Comparison of ENCODE assay signal across 8 mouse cellular contexts in the genomic region with DNA sequence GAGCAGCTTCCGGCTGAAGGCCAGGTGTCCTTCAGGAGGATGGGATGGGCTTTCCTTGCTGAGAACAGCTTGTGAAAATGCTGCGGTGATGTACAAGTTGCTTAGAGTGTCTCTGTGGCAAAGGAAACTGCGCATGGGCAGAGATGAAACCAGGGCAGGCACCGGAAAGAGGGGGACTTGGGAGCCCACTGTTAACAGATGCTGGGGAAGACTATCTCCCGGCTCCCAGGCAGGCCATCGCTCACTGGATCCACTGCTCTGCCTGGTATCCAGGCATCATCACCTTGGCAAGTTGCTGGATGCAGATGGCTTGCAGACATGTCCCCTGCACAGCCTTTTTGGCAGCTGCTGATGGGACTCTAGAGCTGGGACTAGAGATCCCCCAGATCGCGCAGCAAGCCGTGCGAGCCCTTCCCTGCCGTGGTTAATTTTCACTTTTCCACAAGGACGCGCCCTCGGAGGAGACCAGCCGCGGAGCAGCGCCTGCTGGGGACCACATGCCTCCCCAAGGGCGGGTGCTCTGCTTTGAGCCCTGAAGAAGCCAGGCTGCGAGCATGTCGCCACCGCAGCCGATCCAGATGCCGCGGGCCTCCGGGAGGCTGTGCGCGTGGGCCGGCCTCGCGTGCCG.
DNase-seq lines count a peak whose midpoint lies in the region; ATAC-seq lines count a peak whose summit lies in the region.

No protein-coding gene starts in this region.

- no peaks in the 10 kb centered on the region for H3K36me3 ChIP-seq in kidney, embryonic 14.5 days (ENCODE audit: control insufficient read depth, insufficient read depth, low read length)
- no peaks in the 10 kb centered on the region for H3K36me3 ChIP-seq in forebrain, embryonic 16.5 days (ENCODE audit: control insufficient read depth, insufficient read depth)
- no peaks in the 10 kb centered on the region for H3K36me3 ChIP-seq in intestine, embryonic 15.5 days
- no peaks in the 10 kb centered on the region for H3K36me3 ChIP-seq in liver, embryonic 13.5 days

- peaks cover 25% of the 10 kb centered on the region for H3K4me1 ChIP-seq in kidney, embryonic 14.5 days (ENCODE audit: control insufficient read depth, insufficient read depth, low read length)
- peaks cover 21% of the 10 kb centered on the region for H3K4me1 ChIP-seq in forebrain, embryonic 16.5 days (replicated peaks; ENCODE audit: control insufficient read depth, insufficient read depth, low read length)
- H3K4me1 ChIP-seq in intestine, embryonic 15.5 days (replicated peaks), result peaks cover 39% of the 10 kb centered on the region
- H3K4me1 ChIP-seq in liver, embryonic 13.5 days (replicated peaks), result peaks cover 14% of the 10 kb centered on the region

- H3K27me3 ChIP-seq in kidney, embryonic 14.5 days (ENCODE audit: control insufficient read depth, insufficient read depth, low read length), result peaks cover 7% of the 10 kb centered on the region
- H3K27me3 ChIP-seq in forebrain, embryonic 16.5 days (replicated peaks; ENCODE audit: control insufficient read depth, insufficient read depth, low read length), result no peaks in the 10 kb centered on the region
- no peaks in the 10 kb centered on the region for H3K27me3 ChIP-seq in intestine, embryonic 15.5 days (replicated peaks)
- peaks cover 79% of the 10 kb centered on the region for H3K27me3 ChIP-seq in liver, embryonic 13.5 days

- H3K9me3 ChIP-seq in kidney, embryonic 14.5 days (ENCODE audit: control insufficient read depth, low read length), result no peaks in the 10 kb centered on the region
- no peaks in the 10 kb centered on the region for H3K9me3 ChIP-seq in forebrain, embryonic 16.5 days (ENCODE audit: control insufficient read depth, low read length)
- H3K9me3 ChIP-seq in intestine, embryonic 15.5 days, result no peaks in the 10 kb centered on the region
- H3K9me3 ChIP-seq in liver, embryonic 13.5 days (replicated peaks), result no peaks in the 10 kb centered on the region

- WGBS in kidney, embryonic 14.5 days, result 4% methylated on average over 31 of the region's 31 CpGs
- 3% methylated on average over 31 of the region's 31 CpGs for WGBS in forebrain, embryonic 16.5 days
- WGBS in intestine, embryonic 15.5 days, result 3% methylated on average over 31 of the region's 31 CpGs
- WGBS in liver, embryonic 13.5 days (ENCODE audit: insufficient replicate concordance), result 3% methylated on average over 31 of the region's 31 CpGs

- peak; percentile 66 for ATAC-seq in kidney, embryonic 14.5 days (ENCODE audit: low FRiP score, low TSS enrichment)
- peak; percentile 72 for ATAC-seq in forebrain, embryonic 16.5 days
- peak; percentile 62 for ATAC-seq in intestine, embryonic 15.5 days
- ATAC-seq in liver, embryonic 13.5 days (ENCODE audit: low read depth), result 0 out of 2 replicates have a peak, but pooled peaks have one; percentile 26
- ATAC-seq in megakaryocyte progenitor cell, adult 5-6 weeks (replicated peaks; ENCODE audit: poor library complexity), result no peak

- H3K4me2 ChIP-seq in kidney, embryonic 14.5 days (replicated peaks; ENCODE audit: low read depth, low read length), result peak overlapping the region; percentile 70
- peak overlapping the region; percentile 99 for H3K4me2 ChIP-seq in forebrain, embryonic 16.5 days (ENCODE audit: low read length)
- H3K4me2 ChIP-seq in intestine, embryonic 15.5 days (replicated peaks), result peak overlapping the region; percentile 97
- peak overlapping the region; percentile 74 for H3K4me2 ChIP-seq in liver, embryonic 13.5 days

- DNase-seq in kidney, adult 18-20 months, result no peak
- peak; percentile 31 for DNase-seq in cerebellum, adult 11 months
- peak; percentile 2 for DNase-seq in liver, embryonic 13.5 days
- peak; percentile 63 for DNase-seq in retina, embryonic 14.5 days (ENCODE audit: low spot score)

- peak overlapping the region; percentile 43 for H3K4me3 ChIP-seq in kidney, embryonic 14.5 days (ENCODE audit: low read length)
- H3K4me3 ChIP-seq in forebrain, embryonic 16.5 days (replicated peaks; ENCODE audit: low read length), result peak overlapping the region; percentile 68
- peak overlapping the region; percentile 58 for H3K4me3 ChIP-seq in intestine, embryonic 15.5 days (replicated peaks)
- peak overlapping the region; percentile 52 for H3K4me3 ChIP-seq in liver, embryonic 13.5 days (replicated peaks)

- peak overlapping the region; percentile 70 for H3K27ac ChIP-seq in kidney, embryonic 14.5 days (ENCODE audit: low read depth, low read length)
- H3K27ac ChIP-seq in forebrain, embryonic 16.5 days (ENCODE audit: low read length), result peak overlapping the region; percentile 88
- H3K27ac ChIP-seq in intestine, embryonic 15.5 days, result peak overlapping the region; percentile 96
- peak overlapping the region; percentile 29; the same call in 1 of the 2 replicates for H3K27ac ChIP-seq in liver, embryonic 13.5 days

- peak overlapping the region; percentile 74 for H3K9ac ChIP-seq in kidney, embryonic 14.5 days (ENCODE audit: low read depth, low read length)
- H3K9ac ChIP-seq in forebrain, embryonic 16.5 days (replicated peaks; ENCODE audit: low read depth, low read length), result peak overlapping the region; percentile 96
- peak overlapping the region; percentile 89 for H3K9ac ChIP-seq in intestine, embryonic 15.5 days
- peak overlapping the region; percentile 65 for H3K9ac ChIP-seq in liver, embryonic 13.5 days

Comparison
In these comparisons a context has a peak if more than half of its experiments do, and no peak if none do; other contexts are left out.
1. H3K27ac ChIP-seq: peak in every context shown above with its lines; median percentile 96 in intestine, embryonic 15.5 days; 88 in forebrain, embryonic 16.5 days; 70 in kidney, embryonic 14.5 days; 29 in liver, embryonic 13.5 days.